Mouse (Mus musculus) cortical plate, adult 2 months (tissue): ENCODE measurements at regions not wholly inside any gene's neighbourhood (a gene's known extent, or its start where the extent isn't known, plus 50 kb on each side); places are given as distances from the start of the nearest gene placed in this dataset.

Source experiments
- CTCF ChIP-seq: fragments of 200-500 bp; IDR thresholded peaks from 2 replicates; pipeline ENCODE4 v1.5.1; 2011; ENCODE audit warnings: mild to moderate bottlenecking, control low read depth, low read length; ENCODE audit not compliant: insufficient read depth; ENCODE audit errors: extremely low read depth
- POLR2A ChIP-seq: fragments of 200-500 bp; IDR thresholded peaks from 2 replicates; pipeline ENCODE4 v1.6.1; 2011; ENCODE audit warnings: mild to moderate bottlenecking, low read length, control low read depth; ENCODE audit not compliant: insufficient read depth; ENCODE audit errors: extremely low read depth

DNA sequence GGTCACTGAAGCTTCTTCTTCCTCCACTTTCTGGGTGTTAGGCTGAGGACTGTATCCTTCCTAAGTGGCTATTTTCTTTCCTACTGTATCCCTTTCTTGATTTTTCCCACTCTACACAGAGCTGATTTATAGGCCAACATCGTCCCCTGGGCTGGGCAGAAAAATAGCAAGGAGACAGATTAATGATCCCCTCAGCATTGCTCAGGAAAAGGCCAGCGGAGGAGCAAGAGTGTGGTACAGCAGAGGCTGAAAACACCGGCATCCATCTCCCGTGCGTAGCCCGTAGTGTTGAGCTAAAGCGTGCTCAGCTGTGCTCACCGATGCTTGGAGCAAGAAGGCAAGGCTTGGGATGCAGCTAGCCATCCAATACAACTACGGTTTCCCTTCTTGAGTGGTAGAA is 62.2 kb upstream of the Cadm1 start:
- TF ChIP-seq CTCF = no peak
- TF ChIP-seq POLR2A = no peak
